Mouse (Mus musculus) midbrain, embryonic 12.5 days (tissue): ENCODE data around the gene Stard13. TPM values are rescaled to one million over a fixed set of nuclear protein-coding genes. Genes with fewer than 3 reads are reported as not detected.

Experiments
- ATAC-seq: fragments of 200-750 bp; cut with Nextera tagmentation; 2 replicates; pipeline ENCODE4 v1.8.0; 2017; ENCODE audit warnings: low read depth, moderate TSS enrichment, moderate library complexity; ENCODE audit not compliant: low FRiP score
- H3K27ac ChIP-seq: fragments of 300-500 bp; sonication (generic); replicated peaks from 2 replicates; pipeline ENCODE4 v1.5.1; 2016; ENCODE audit warnings: mild to moderate bottlenecking
- H3K27me3 ChIP-seq: fragments of 300-500 bp; sonication (generic); 2 replicates; pipeline ENCODE4 v1.6.1; 2016; ENCODE audit warnings: mild to moderate bottlenecking
- H3K36me3 ChIP-seq: fragments of 300-500 bp; sonication (generic); 2 replicates; pipeline ENCODE4 v1.6.1; 2016
- H3K4me1 ChIP-seq: fragments of 300-500 bp; sonication (generic); 2 replicates; pipeline ENCODE4 v1.6.1; 2016
- H3K4me2 ChIP-seq: fragments of 300-500 bp; sonication (generic); replicated peaks from 2 replicates; pipeline ENCODE4 v1.6.1; 2016; ENCODE audit warnings: mild to moderate bottlenecking, moderate library complexity
- H3K4me3 ChIP-seq: fragments of 300-500 bp; sonication (generic); 2 replicates; pipeline ENCODE4 v1.5.1; 2016; ENCODE audit warnings: mild to moderate bottlenecking
- H3K9ac ChIP-seq: fragments of 300-500 bp; sonication (generic); replicated peaks from 2 replicates; pipeline ENCODE4 v1.6.1; 2016; ENCODE audit warnings: mild to moderate bottlenecking, moderate library complexity
- H3K9me3 ChIP-seq: fragments of 300-500 bp; sonication (generic); 2 replicates; pipeline ENCODE4 v1.6.1; 2016; ENCODE audit warnings: mild to moderate bottlenecking
- WGBS: fragments of 180-500 bp; shearing (Covaris S2); methylation state at CpG from one replicate; pipeline ENCODE4 v1.1.7; 2016; 5-methylcytosine and 5-hydroxymethylcytosine counted together
- polyA plus RNA-seq: library from polyadenylated mRNA; unstranded; fragments of >200 nt; fragmentation: Nextera tagmentation; extraction: Ambion mirVana; gene quantifications from 2 replicates; pipeline ENCODE4 v1.2.1, GENCODE M21; 2016

Gene Stard13
- polyA plus RNA-seq, 1 experiment from 2014 or later, result 5.6 TPM

DNA sequence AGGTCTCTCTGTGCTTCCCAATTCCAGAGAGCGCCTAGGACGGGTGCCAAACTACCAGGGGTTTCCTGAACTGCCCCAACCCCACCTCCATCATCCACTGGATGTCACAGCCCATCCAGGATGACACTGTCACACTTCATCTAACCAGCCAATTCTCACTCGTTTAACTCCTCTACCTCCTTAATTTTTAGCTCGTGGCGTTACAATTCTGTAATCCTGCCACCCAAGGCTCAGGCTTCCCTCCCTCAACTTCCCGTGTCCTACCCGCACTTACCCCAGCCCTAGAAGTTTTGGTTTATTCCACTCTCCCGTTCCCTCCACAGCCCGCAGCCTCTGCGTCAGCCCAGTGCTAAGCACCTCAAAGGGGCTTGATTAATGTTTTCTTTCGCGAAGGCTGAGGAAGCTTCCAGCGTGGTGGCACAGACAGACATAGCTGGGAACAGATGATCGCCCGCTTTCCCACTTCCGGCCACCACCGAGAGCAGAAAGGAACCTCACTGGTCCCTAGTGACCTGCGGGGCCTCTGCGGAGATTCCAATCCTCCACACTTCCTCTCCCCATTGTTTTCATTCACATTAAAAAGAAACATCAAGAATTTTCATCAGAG lies 125.2 kb downstream of the Stard13 start:
- Histone ChIP-seq H3K4me2 (no peak overlapping the region), H3K9me3 (no peaks in the 10 kb centered on the region), H3K4me3 (no peak overlapping the region), H3K27me3 (no peaks in the 10 kb centered on the region), H3K9ac (no peak overlapping the region), H3K36me3 (no peaks in the 10 kb centered on the region), H3K4me1 (0 out of 2 replicates have a peak, but pooled peaks cover 3% of the 10 kb centered on the region), H3K27ac (no peak overlapping the region)
- no peak for ATAC-seq
- WGBS, result 66% methylated on average over 19 of the region's 19 CpGs

- Histone ChIP-seq H3K27ac (no peak overlapping the region), H3K27me3 (no peaks in the 10 kb centered on the region), H3K9me3 (no peaks in the 10 kb centered on the region), H3K4me2 (no peak overlapping the region), H3K4me3 (no peak overlapping the region), H3K36me3 (no peaks in the 10 kb centered on the region), H3K4me1 (0 out of 2 replicates have a peak, but pooled peaks cover 3% of the 10 kb centered on the region), H3K9ac (no peak overlapping the region)
- ATAC-seq, result no peak
- WGBS, result 90% methylated on average over 3 of the region's 3 CpGs
These were observed 126.8 kb downstream of the Stard13 start for GRCm38 (mm10) chr5:151106841-151107240.

DNA sequence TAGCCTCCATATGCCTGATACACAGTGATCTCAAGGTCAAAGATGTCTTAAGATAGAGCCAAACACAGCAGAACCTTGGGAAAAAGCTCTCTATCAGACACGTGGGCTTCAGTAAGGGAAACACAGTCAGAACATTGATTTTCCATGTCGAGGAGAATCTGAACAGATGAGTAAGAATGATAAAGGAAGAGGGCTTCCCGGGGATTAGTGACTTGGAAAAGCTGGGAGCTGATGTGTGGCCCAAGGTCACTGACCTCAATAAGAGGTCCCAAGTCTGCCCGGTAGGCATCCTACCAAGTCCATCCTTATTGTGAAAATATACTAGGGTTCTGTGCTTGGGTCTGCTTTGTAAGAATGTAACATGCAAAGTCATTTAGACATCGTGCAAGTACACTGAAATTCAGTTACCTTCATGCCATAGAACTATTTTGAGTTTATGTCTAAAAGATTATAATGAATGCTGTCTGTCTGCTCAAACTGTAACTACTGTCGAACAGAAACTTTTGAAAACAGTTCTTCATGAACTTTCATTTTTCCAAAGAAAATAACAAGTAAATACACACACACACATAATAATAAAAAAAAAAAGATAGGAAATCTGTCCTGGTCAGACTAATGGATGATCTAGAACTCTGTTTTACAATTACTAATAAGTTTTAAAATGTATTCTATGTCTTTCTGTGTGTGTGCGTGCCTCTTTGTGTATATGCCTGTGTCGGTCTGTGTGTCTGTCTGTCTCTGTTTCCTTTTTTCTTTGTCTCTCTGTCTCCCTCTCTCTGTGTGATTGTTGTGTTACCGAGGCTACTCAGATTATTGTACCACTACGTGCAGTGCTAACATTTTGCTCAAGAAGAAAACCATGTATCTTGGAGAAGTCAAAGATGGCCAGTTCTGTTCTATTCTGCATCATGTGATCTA lies 128.3 kb downstream of the Stard13 start:
- Histone ChIP-seq H3K9me3 (no peaks in the 10 kb centered on the region), H3K4me2 (no peak overlapping the region), H3K27me3 (no peaks in the 10 kb centered on the region), H3K4me3 (no peak overlapping the region), H3K9ac (no peak overlapping the region), H3K4me1 (no peaks in the 10 kb centered on the region), H3K27ac (no peak overlapping the region), H3K36me3 (no peaks in the 10 kb centered on the region)
- 78% methylated on average over 10 of the region's 10 CpGs for WGBS
- ATAC-seq, result no peak

DNA sequence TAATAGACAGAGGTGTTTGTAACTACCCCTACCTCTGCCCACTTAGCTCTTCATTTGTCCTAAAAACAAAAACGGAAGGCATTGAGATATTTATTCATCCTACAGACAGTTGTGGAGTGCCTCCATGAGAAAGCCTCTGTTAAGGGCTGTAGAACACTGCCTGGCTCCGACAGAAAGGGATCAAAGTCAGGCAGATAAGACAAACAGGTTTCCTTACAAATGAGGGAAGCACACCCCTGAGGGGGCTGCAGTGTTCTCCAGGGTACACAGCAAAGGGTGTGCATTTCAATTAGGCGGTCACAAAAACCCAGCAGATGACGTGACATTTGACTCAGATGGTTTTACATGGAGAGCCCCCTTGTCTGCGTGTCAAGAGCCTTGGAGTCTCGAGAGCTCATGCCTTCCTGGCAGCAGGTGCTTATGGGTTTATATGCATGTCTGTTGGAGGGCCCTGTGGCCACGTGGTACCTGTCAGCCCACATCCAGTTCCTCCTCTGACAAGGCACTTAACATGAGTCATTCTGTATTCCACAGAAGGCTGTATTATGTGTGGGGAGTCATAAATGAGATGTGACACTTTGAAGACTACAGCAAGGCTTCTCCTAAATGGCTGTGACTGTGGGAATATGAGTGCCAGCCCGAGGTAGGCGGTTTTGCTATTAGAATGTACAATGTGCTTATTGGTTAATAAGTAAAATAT lies 129.1 kb downstream of the Stard13 start:
- ATAC-seq, result no peak
- H3K27ac ChIP-seq, result no peak overlapping the region
- WGBS, result 72% methylated on average over 9 of the region's 9 CpGs

DNA sequence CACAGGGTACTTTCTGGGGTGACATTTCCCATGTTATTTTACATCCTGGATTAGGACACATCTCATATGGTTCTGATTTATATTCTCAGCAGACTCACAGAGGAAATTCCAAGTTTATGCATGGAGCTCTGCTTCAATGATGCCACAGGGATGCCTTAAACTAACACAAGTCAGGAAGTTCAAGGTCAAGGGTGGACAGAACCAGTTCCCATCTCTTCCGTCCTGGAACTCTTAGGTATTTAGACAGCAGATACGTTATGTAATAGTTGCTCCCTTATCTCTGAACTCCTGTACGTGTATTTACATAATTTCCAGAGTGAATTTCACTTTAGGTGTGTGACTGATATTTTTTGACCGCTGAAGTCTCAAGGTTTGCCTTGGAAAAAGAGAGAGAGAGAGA lies 130.4 kb downstream of the Stard13 start:
- H3K4me3 ChIP-seq, result no peak overlapping the region

More for the DNA sequence above, 129.1 kb downstream of the Stard13 start:
- no peaks in the 10 kb centered on the region for H3K36me3 ChIP-seq
- H3K4me1 ChIP-seq, result no peaks in the 10 kb centered on the region
- H3K4me3 ChIP-seq, result no peak overlapping the region
- no peaks in the 10 kb centered on the region for H3K9me3 ChIP-seq
- H3K9ac ChIP-seq, result no peak overlapping the region
- H3K4me2 ChIP-seq, result no peak overlapping the region
- H3K27me3 ChIP-seq, result no peaks in the 10 kb centered on the region

DNA sequence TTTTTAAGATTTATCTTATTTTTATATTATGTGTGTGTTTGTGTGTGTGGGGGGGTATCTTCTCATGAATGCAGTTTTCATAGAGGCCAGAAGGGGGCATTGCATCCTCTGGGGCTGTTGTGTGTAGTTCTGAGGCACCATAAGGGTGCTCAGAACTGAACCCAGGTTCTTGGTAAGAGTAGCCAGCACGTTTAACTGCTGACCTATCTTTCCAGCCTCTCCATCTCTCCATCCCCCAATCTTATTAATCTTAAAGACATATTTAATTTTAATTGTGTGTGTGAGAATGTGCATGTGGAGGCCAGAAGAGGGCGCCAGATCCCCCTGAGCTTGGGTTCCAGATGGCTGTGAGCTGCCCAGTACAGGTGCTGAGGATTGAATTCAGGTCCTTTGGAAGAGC lies 131.4 kb downstream of the Stard13 start:
- WGBS, result 33% methylated on average over 2 of the region's 2 CpGs
- no peaks in the 10 kb centered on the region for H3K27me3 ChIP-seq

More for the DNA sequence above, 130.4 kb downstream of the Stard13 start:
- H3K36me3 ChIP-seq, result no peaks in the 10 kb centered on the region
- H3K27ac ChIP-seq, result no peak overlapping the region
- H3K4me2 ChIP-seq, result no peak overlapping the region
- ATAC-seq, result no peak
- WGBS, result 78% methylated on average over 4 of the region's 4 CpGs
- H3K4me1 ChIP-seq, result no peaks in the 10 kb centered on the region
- no peak overlapping the region for H3K9ac ChIP-seq
- H3K27me3 ChIP-seq, result no peaks in the 10 kb centered on the region
- no peaks in the 10 kb centered on the region for H3K9me3 ChIP-seq

GRCm38 (mm10) chr5:151096012-151096411 lies 137.6 kb downstream of the Stard13 start:
- no peak overlapping the region for H3K4me3 ChIP-seq
- no peak for ATAC-seq
- H3K27ac ChIP-seq, result no peak overlapping the region
- H3K4me2 ChIP-seq, result no peak overlapping the region
- H3K27me3 ChIP-seq, result no peaks in the 10 kb centered on the region
- no peaks in the 10 kb centered on the region for H3K9me3 ChIP-seq
- H3K36me3 ChIP-seq, result no peaks in the 10 kb centered on the region
- H3K9ac ChIP-seq, result no peak overlapping the region
- 81% methylated on average over 6 of the region's 6 CpGs for WGBS
- H3K4me1 ChIP-seq, result no peaks in the 10 kb centered on the region

More for the DNA sequence above, 131.4 kb downstream of the Stard13 start:
- Histone ChIP-seq H3K4me1 (no peaks in the 10 kb centered on the region), H3K27ac (no peak overlapping the region), H3K36me3 (no peaks in the 10 kb centered on the region), H3K4me2 (no peak overlapping the region), H3K9me3 (no peaks in the 10 kb centered on the region), H3K4me3 (no peak overlapping the region), H3K9ac (no peak overlapping the region)
- no peak for ATAC-seq

- WGBS, result 76% methylated on average over 3 of the region's 3 CpGs
These were observed 140.6 kb downstream of the Stard13 start for GRCm38 (mm10) chr5:151092886-151093665.

GRCm38 (mm10) chr5:151090996-151091395 lies 142.6 kb downstream of the Stard13 start:
- 91% methylated on average over 6 of the region's 6 CpGs for WGBS
- Histone ChIP-seq H3K4me3 (no peak overlapping the region), H3K36me3 (no peaks in the 10 kb centered on the region), H3K4me2 (no peak overlapping the region), H3K4me1 (no peaks in the 10 kb centered on the region), H3K9me3 (no peaks in the 10 kb centered on the region), H3K27me3 (no peaks in the 10 kb centered on the region), H3K27ac (no peak overlapping the region), H3K9ac (no peak overlapping the region)
- no peak for ATAC-seq

More at GRCm38 (mm10) chr5:151092886-151093665, 140.6 kb downstream of the Stard13 start:
- Histone ChIP-seq H3K27ac (no peak overlapping the region), H3K27me3 (no peaks in the 10 kb centered on the region), H3K4me2 (no peak overlapping the region), H3K4me1 (no peaks in the 10 kb centered on the region), H3K36me3 (no peaks in the 10 kb centered on the region), H3K9ac (no peak overlapping the region), H3K9me3 (no peaks in the 10 kb centered on the region), H3K4me3 (no peak overlapping the region)
- no peak for ATAC-seq

GRCm38 (mm10) chr5:151089201-151089600 lies 144.4 kb downstream of the Stard13 start:
- no peak overlapping the region for H3K4me3 ChIP-seq
- no peak for ATAC-seq
- H3K36me3 ChIP-seq, result no peaks in the 10 kb centered on the region
- whole genome bisulfite sequencing, result 68% methylated on average over 6 of the region's 6 CpGs
- no peak overlapping the region for H3K9ac ChIP-seq
- H3K9me3 ChIP-seq, result no peaks in the 10 kb centered on the region
- no peaks in the 10 kb centered on the region for H3K4me1 ChIP-seq
- H3K4me2 ChIP-seq, result no peak overlapping the region
- H3K27me3 ChIP-seq, result no peaks in the 10 kb centered on the region
- no peak overlapping the region for H3K27ac ChIP-seq

DNA sequence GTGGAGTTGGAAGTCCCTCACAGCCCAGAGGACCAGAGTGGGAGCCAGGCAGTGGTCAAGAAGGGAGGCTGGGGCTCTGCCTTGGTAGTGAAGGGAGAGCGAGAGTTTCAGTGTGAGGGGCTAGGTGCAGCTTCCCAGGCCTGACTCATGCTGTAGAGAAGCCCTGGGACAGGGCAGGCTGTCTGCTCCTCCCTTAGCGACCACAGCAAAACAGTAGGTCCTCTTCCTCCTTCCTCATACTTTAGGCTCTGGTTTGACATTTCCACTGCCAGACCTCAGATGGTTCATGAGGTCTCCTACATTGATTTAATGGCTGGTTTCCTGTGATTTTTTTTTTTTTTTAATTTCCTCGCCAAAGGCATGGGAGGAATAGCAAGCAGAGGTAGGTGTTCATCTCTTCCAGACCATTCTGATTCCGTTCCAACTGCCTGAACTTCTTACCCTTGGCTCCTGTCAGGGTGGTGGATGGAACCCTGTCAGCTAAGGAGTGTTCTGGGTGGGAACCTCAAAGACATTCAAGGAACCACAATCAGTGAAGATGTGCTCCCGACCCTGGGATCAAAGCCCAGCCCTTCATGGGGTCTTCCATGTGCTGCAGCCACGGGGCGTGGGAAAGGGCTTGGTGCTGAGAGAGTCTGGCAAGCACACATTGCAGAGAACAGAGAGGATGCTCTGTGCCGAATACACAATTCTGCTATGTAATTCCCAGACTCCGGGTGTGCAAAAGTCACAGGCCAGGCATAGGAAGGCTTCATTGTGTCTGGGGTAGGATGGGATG lies 147.0 kb downstream of the Stard13 start:
- Histone ChIP-seq H3K4me3 (no peak overlapping the region), H3K9me3 (no peaks in the 10 kb centered on the region), H3K4me2 (no peak overlapping the region), H3K27ac (no peak overlapping the region), H3K4me1 (no peaks in the 10 kb centered on the region), H3K27me3 (no peaks in the 10 kb centered on the region), H3K9ac (no peak overlapping the region), H3K36me3 (no peaks in the 10 kb centered on the region)
- WGBS, result 76% methylated on average over 9 of the region's 9 CpGs
- no peak for ATAC-seq
